Comparison of ENCODE assay signal across 24 mouse cellular contexts in the genomic region with DNA sequence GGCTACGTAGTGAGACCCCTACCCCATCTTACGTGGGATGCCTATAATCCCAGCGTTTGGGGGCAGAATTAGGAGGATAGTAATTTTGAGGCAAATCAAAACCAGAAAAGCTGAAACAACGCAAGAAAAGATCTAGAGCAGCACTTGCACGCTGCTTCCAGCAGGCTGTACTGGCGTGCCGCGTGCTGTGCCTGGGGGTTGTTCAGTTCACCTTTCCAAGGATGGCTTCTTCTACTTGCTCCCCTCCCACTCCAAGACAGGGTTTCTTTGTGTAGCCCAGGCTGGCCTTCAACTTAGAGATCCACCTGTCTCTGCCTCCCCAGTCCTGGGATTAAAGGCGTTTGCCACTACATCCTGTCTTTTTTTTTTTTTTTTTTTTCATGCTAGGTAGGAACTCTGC.
"Had no signal": no experiment of that assay in that cellular context is flagged by ENCODE, and none has a peak within 500 bp of the region (broad histone marks: within the 10 kb centered on the region; RNA-seq: fewer than 3 reads in every experiment).

No protein-coding gene starts in this region.

- H3K4me1 ChIP-seq: kidney, embryonic 15.5 days; liver, embryonic 13.5 days; midbrain, embryonic 13.5 days; stomach, embryonic 15.5 days had no signal

- H3K4me2 ChIP-seq: kidney, embryonic 15.5 days; liver, embryonic 13.5 days; lung, embryonic 15.5 days; midbrain, embryonic 13.5 days; neural tube, embryonic 13.5 days; stomach, embryonic 15.5 days had no signal

- H3K27ac ChIP-seq: kidney, embryonic 15.5 days; left cerebral cortex, adult 2 months; liver, embryonic 13.5 days; lung, embryonic 15.5 days; midbrain, embryonic 10.5 days; midbrain, embryonic 13.5 days; neural tube, embryonic 13.5 days; stomach, embryonic 15.5 days had no signal

- H3K4me3 ChIP-seq: kidney, embryonic 15.5 days; left cerebral cortex, adult 2 months; liver, embryonic 13.5 days; lung, embryonic 15.5 days; megakaryocyte, embryonic 14.5 days; midbrain, embryonic 10.5 days; midbrain, embryonic 13.5 days; myocyte; neural tube, embryonic 13.5 days; stomach, embryonic 15.5 days had no signal

- H3K9ac ChIP-seq: kidney, embryonic 15.5 days; liver, embryonic 13.5 days; lung, embryonic 15.5 days; midbrain, embryonic 13.5 days; neural tube, embryonic 13.5 days; stomach, embryonic 15.5 days had no signal

- H3K27me3 ChIP-seq: kidney, embryonic 15.5 days; liver, embryonic 13.5 days; lung, embryonic 15.5 days; megakaryocyte, embryonic 14.5 days; midbrain, embryonic 13.5 days; neural tube, embryonic 13.5 days; stomach, embryonic 15.5 days had no signal

- DNase-seq: kidney, adult 8-10 months; kidney, postnatal 10 days; kidney, postnatal 36 days; layer of hippocampus, postnatal 36 days; liver, embryonic 13.5 days; lung, adult 18-20 months; lung, postnatal 10 days; lung, postnatal 36 days; retina, postnatal 1 day; right cerebral cortex, postnatal 25 days; spleen, adult 18-20 months; thymus, adult 2 months; thymus, postnatal 14 days; thymus, postnatal 4 days had no signal

- ATAC-seq: midbrain, embryonic 13.5 days; midbrain, embryonic 16.5 days had no signal

- H3K9me3 ChIP-seq: kidney, embryonic 15.5 days; liver, embryonic 13.5 days; lung, embryonic 15.5 days; megakaryocyte, embryonic 14.5 days; midbrain, embryonic 10.5 days; midbrain, embryonic 13.5 days; neural tube, embryonic 13.5 days; stomach, embryonic 15.5 days had no signal
